Mouse (Mus musculus) G1E (cell line): ENCODE measurements around the gene Taf8.

Experiments
- CTCF ChIP-seq: IDR thresholded peaks from 2 replicates; pipeline ENCODE4 v1.5.1; 2012; ENCODE audit warnings: low read depth, low read length, inconsistent platforms, mixed read lengths
- GATA1 ChIP-seq: IDR thresholded peaks from 2 replicates; pipeline ENCODE4 v1.6.1; 2012; ENCODE audit warnings: borderline replicate concordance, low read length, inconsistent platforms, mixed read lengths

DNA sequence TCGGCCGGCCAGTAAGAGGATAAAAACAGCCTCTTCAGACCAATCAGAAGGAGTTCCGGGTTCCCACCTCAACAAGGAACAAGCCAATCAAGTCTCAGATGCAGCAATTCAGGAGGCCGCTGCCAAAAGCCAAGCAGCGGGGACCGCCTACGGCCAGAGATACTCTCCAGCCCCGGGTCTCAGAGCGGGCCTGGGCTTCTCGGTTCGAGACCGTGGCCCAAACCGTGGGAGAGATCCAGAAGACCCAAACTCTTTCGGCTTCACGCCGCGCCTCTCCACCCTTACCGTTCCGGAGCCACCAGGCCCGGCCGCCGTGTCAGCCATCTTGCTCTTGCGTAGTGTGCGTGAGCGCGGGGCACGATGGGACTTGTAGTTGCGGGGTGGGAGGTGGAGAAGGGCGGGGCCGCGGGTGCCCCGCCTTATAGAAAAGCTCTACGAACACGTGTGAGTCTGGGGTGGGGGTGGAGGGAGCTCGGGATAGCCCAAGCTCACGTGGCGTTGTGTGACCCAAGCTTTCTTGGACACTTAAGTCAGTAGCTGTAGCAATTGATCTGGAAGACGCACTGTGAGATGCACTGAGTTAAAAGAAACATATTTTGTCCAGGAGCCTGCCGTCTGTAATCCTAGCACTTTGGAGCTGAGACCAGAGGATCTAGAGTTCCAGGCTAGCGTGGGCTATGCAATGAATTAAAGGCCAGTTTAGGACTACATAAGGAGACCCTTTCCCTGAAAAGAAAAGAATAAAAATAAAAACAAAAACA lies at the start of gene Taf8:
- TF ChIP-seq CTCF, result no peak
- TF ChIP-seq GATA1, result no peak
